Mouse (Mus musculus) gastrocnemius, adult 2 months (tissue): ENCODE results near the gene Zbtb9. TPM values are rescaled to one million over a fixed set of nuclear protein-coding genes. Genes with fewer than 3 reads are reported as not detected.

Experiments used
- DNase-seq: peaks from one replicate; pipeline ENCODE4 v3.0.0; 2022
- H3K27ac ChIP-seq: fragments of 200-600 bp; 2 replicates; pipeline ENCODE4 v1.8.1; 2022; ENCODE audit warnings: mild to moderate bottlenecking
- H3K4me3 ChIP-seq: fragments of 200-600 bp; 2 replicates; pipeline ENCODE4 v1.8.1; 2022; ENCODE audit warnings: mild to moderate bottlenecking, moderate library complexity
- CTCF ChIP-seq: fragments of 200-600 bp; IDR thresholded peaks from 2 replicates; pipeline ENCODE4 v1.8.1; 2022; ENCODE audit warnings: antibody characterized with exemption, mild to moderate bottlenecking, moderate library complexity
- intact Hi-C: fragments of 180-260 bp; cut with DNase I; formaldehyde crosslinking; loops from one replicate; pipeline ENCODE4 v1.15.1; 2025
- total RNA-seq, 2 experiments: library from RNA; stranded (reverse); gene quantifications; 2 replicates each; pipeline ENCODE4 v1.2.3; 2021

Zbtb9 gene
- total RNA-seq, 2 experiments from 2014 or later: 0.17 to 0.41 TPM

- intact Hi-C loops: no loop called here
- peak; percentile 75 for DNase-seq
- Histone ChIP-seq H3K4me3 (peak overlapping the region; percentile 31), H3K27ac (peak overlapping the region; percentile 61)
- no peak for TF ChIP-seq CTCF
Measured at GRCm38 (mm10) chr17:26994410-26994809, 21.4 kb downstream of the Zbtb9 start.

- Histone ChIP-seq H3K4me3 (peak overlapping the region; percentile 31), H3K27ac (peak overlapping the region; percentile 61; the same call in 1 of the 2 replicates)
- no peak for DNase-seq
- intact Hi-C loops: no loop called here
- TF ChIP-seq CTCF: no peak
Measured at GRCm38 (mm10) chr17:26995006-26995405, 22.0 kb downstream of the Zbtb9 start.

GRCm38 (mm10) chr17:26995562-26995961 is 22.6 kb downstream of the Zbtb9 start:
- H3K4me3 ChIP-seq: no peak overlapping the region
- peak; percentile 34 for DNase-seq
- no peak overlapping the region; the same call in 1 of the 2 replicates for H3K27ac ChIP-seq
- intact Hi-C loops: no loop called here
- TF ChIP-seq CTCF: no peak

GRCm38 (mm10) chr17:26997661-26998060 is 24.7 kb downstream of the Zbtb9 start:
- TF ChIP-seq CTCF: no peak
- DNase-seq: no peak
- H3K27ac ChIP-seq: no peak overlapping the region
- no peak overlapping the region for H3K4me3 ChIP-seq
- intact Hi-C loops: no loop called here

- intact Hi-C loops: no loop called here
- TF ChIP-seq CTCF: no peak
- Histone ChIP-seq H3K27ac (no peak overlapping the region), H3K4me3 (no peak overlapping the region)
- no peak for DNase-seq
Measured at GRCm38 (mm10) chr17:26998283-26998682, 25.3 kb downstream of the Zbtb9 start.

- intact Hi-C loops: no loop called here
- DNase-seq: no peak
- Histone ChIP-seq H3K4me3 (peak overlapping the region; percentile 48), H3K27ac (no peak overlapping the region)
- TF ChIP-seq CTCF: no peak
Measured at GRCm38 (mm10) chr17:26999996-27000395, 27.0 kb downstream of the Zbtb9 start.

- intact Hi-C loops: no loop called here
- no peak overlapping the region for H3K4me3 ChIP-seq
- TF ChIP-seq CTCF: peak; percentile 22; the same call in 1 of the 2 replicates
Measured at GRCm38 (mm10) chr17:27001151-27001550, 28.2 kb downstream of the Zbtb9 start.

GRCm38 (mm10) chr17:27001889-27002288 is 28.9 kb downstream of the Zbtb9 start:
- peak; percentile 62 for TF ChIP-seq CTCF
- H3K4me3 ChIP-seq: no peak overlapping the region
- intact Hi-C loops: no loop called here
- DNase-seq: no peak
- no peak overlapping the region for H3K27ac ChIP-seq

More at GRCm38 (mm10) chr17:27001151-27001550, 28.2 kb downstream of the Zbtb9 start:
- no peak overlapping the region for H3K27ac ChIP-seq
- DNase-seq: no peak

GRCm38 (mm10) chr17:27004431-27004830 is 31.5 kb downstream of the Zbtb9 start:
- intact Hi-C loops: no loop called here
- peak; percentile 85 for TF ChIP-seq CTCF
- Histone ChIP-seq H3K27ac (no peak overlapping the region), H3K4me3 (no peak overlapping the region)
- peak; percentile 60 for DNase-seq

- intact Hi-C loops: no loop called here
- Histone ChIP-seq H3K4me3 (no peak overlapping the region), H3K27ac (no peak overlapping the region)
- no peak for TF ChIP-seq CTCF
- DNase-seq: no peak
Measured at GRCm38 (mm10) chr17:27004903-27005485, 32.0 kb downstream of the Zbtb9 start.

GRCm38 (mm10) chr17:27005644-27006043 is 32.7 kb downstream of the Zbtb9 start:
- TF ChIP-seq CTCF: no peak
- Histone ChIP-seq H3K27ac (no peak overlapping the region), H3K4me3 (no peak overlapping the region)
- no peak for DNase-seq
- intact Hi-C loops: no loop called here

- H3K27ac ChIP-seq: no peak overlapping the region
- no peak for TF ChIP-seq CTCF
- no peak for DNase-seq
- intact Hi-C loops: no loop called here
- no peak overlapping the region for H3K4me3 ChIP-seq
Measured at GRCm38 (mm10) chr17:27008277-27008676, 35.3 kb downstream of the Zbtb9 start.

- no peak overlapping the region for H3K27ac ChIP-seq
- intact Hi-C loops: no loop called here
- no peak for DNase-seq
- no peak for TF ChIP-seq CTCF
- H3K4me3 ChIP-seq: no peak overlapping the region
Measured at GRCm38 (mm10) chr17:27011167-27011566, 38.2 kb downstream of the Zbtb9 start.

- no peak overlapping the region for H3K27ac ChIP-seq
- TF ChIP-seq CTCF: no peak
- intact Hi-C loops: no loop called here
- no peak overlapping the region for H3K4me3 ChIP-seq
- DNase-seq: no peak
Measured at GRCm38 (mm10) chr17:27011998-27012672, 39.2 kb downstream of the Zbtb9 start.
